Mouse (Mus musculus) CH12.LX (cell line): ENCODE data around the gene Lepr. TPM values are rescaled to one million over a fixed set of nuclear protein-coding genes. Genes with fewer than 3 reads are reported as not detected.
"Not testable (repeated sequence)": the region's sequence is repeated elsewhere in the genome, so short reads cannot be mapped to it uniquely, and the experiment has no call there.

Experiments used
- DNase-seq: peaks from one replicate; pipeline ENCODE4 v3.0.0-alpha.2; 2013; ENCODE audit errors: extremely low read depth
- H3K27ac ChIP-seq: 2 replicates; pipeline ENCODE4 v1.5.1; 2012; ENCODE audit warnings: low read depth, mild to moderate bottlenecking, control low read depth, moderate library complexity; ENCODE audit not compliant: insufficient read depth
- H3K27me3 ChIP-seq: replicated peaks from 2 replicates; pipeline ENCODE3; 2012; ENCODE audit warnings: inconsistent platforms
- H3K36me3 ChIP-seq, 2 experiments: replicated peaks in 1 of 2; 2 replicates each; pipeline versions ENCODE3 to v1.6.1; 2012; ENCODE audit warnings: inconsistent platforms in 1 of 2, low read length in 1 of 2, mild to moderate bottlenecking in 1 of 2, mixed read lengths in 1 of 2, moderate library complexity in 1 of 2; ENCODE audit not compliant: control insufficient read depth in 1 of 2, insufficient read depth in 1 of 2
- H3K4me1 ChIP-seq, 2 experiments: 2 replicates each; pipeline ENCODE4 v1.6.1; 2012; ENCODE audit warnings: inconsistent platforms in 1 of 2, moderate library complexity in 1 of 2; ENCODE audit not compliant: insufficient read depth in 2 of 2, control insufficient read depth in 1 of 2
- H3K4me2 ChIP-seq: 2 replicates; pipeline ENCODE4 v1.6.1; 2012; ENCODE audit warnings: low read depth, mild to moderate bottlenecking, control low read depth; ENCODE audit not compliant: poor library complexity, insufficient read depth, severe bottlenecking
- H3K4me3 ChIP-seq, 3 experiments: fragments of 150-350 bp in 1 of 3; sonication (generic) in 1 of 3; replicated peaks in 1 of 3; 2 replicates each; pipeline versions ENCODE3 to v1.5.1; 2011 to 2012; ENCODE audit warnings: low read depth in 2 of 3, low read length in 2 of 3, mild to moderate bottlenecking in 2 of 3, moderate library complexity in 2 of 3, control low read depth in 1 of 3, improper control_type of control experiment in 1 of 3, inconsistent platforms in 1 of 3, mixed read lengths in 1 of 3; ENCODE audit not compliant: poor library complexity in 1 of 3
- H3K79me2 ChIP-seq: replicated peaks from 2 replicates; pipeline ENCODE4 v1.6.1; 2012; ENCODE audit warnings: mild to moderate bottlenecking, moderate library complexity; ENCODE audit not compliant: control insufficient read depth, poor library complexity, insufficient read depth, severe bottlenecking; ENCODE audit errors: extremely low read depth
- H3K9ac ChIP-seq: 2 replicates; pipeline ENCODE4 v1.6.1; 2012; ENCODE audit warnings: low read depth, mild to moderate bottlenecking, control low read depth, moderate library complexity; ENCODE audit not compliant: insufficient read depth
- H3K9me3 ChIP-seq: replicated peaks from 2 replicates; pipeline ENCODE3; 2012; ENCODE audit warnings: low read length, inconsistent platforms, mixed read lengths
- CHD1 ChIP-seq: IDR thresholded peaks from 2 replicates; pipeline ENCODE4 v1.6.1; 2012; ENCODE audit warnings: low read depth, low read length, improper control_type of control experiment, inconsistent platforms
- CHD2 ChIP-seq: IDR thresholded peaks from 2 replicates; pipeline ENCODE4 v1.6.1; 2011; ENCODE audit warnings: low read length, improper control_type of control experiment
- CTCF ChIP-seq, 2 experiments: IDR thresholded peaks in 1 of 2; conservative IDR thresholded peaks in 1 of 2; 2 replicates each; pipeline ENCODE4 v1.5.1; 2011 to 2012; ENCODE audit warnings: low read depth in 2 of 2, low read length in 2 of 2, improper control_type of control experiment in 1 of 2, inconsistent platforms in 1 of 2, mild to moderate bottlenecking in 1 of 2, moderate library complexity in 1 of 2
- E2F4 ChIP-seq: IDR thresholded peaks from 2 replicates; pipeline ENCODE4 v1.6.1; 2011; ENCODE audit warnings: low read depth, low read length, improper control_type of control experiment; ENCODE audit not compliant: insufficient replicate concordance
- EP300 ChIP-seq: IDR thresholded peaks from 2 replicates; pipeline ENCODE4 v1.6.1; 2011; ENCODE audit warnings: low read length, improper control_type of control experiment
- ETS1 ChIP-seq: conservative IDR thresholded peaks from 2 replicates; pipeline ENCODE4 v1.6.1; 2012; ENCODE audit warnings: low read depth, mild to moderate bottlenecking, inconsistent platforms, low read length, improper control_type of control experiment, moderate library complexity
- IRF4 ChIP-seq: IDR thresholded peaks from 2 replicates; pipeline ENCODE4 v1.6.1; 2014; ENCODE audit warnings: low read depth, mild to moderate bottlenecking, inconsistent platforms, low read length, improper control_type of control experiment
- KAT2A ChIP-seq: IDR thresholded peaks from 2 replicates; pipeline ENCODE4 v1.6.1; 2012; ENCODE audit warnings: low read length, improper control_type of control experiment, inconsistent platforms; ENCODE audit not compliant: insufficient replicate concordance
- MAFK ChIP-seq: IDR thresholded peaks from 2 replicates; pipeline ENCODE4 v1.6.1; 2011; ENCODE audit warnings: low read length, improper control_type of control experiment; ENCODE audit not compliant: insufficient replicate concordance
- MAX ChIP-seq: IDR thresholded peaks from 2 replicates; pipeline ENCODE4 v1.6.1; 2011; ENCODE audit warnings: low read length, improper control_type of control experiment
- MAZ ChIP-seq: IDR thresholded peaks from 2 replicates; pipeline ENCODE4 v1.6.1; 2012; ENCODE audit warnings: low read depth, mild to moderate bottlenecking, inconsistent platforms, low read length, improper control_type of control experiment, moderate library complexity
- MXI1 ChIP-seq: IDR thresholded peaks from 2 replicates; pipeline ENCODE4 v1.6.1; 2011; ENCODE audit warnings: mild to moderate bottlenecking, low read depth, low read length, improper control_type of control experiment
- NRF1 ChIP-seq: IDR thresholded peaks from 2 replicates; pipeline ENCODE4 v1.6.1; 2014; ENCODE audit warnings: low read depth, mild to moderate bottlenecking, inconsistent platforms, low read length, improper control_type of control experiment, moderate library complexity
- PAX5 ChIP-seq: IDR thresholded peaks from 2 replicates; pipeline ENCODE4 v1.6.1; 2012; ENCODE audit warnings: low read length, inconsistent platforms, mixed read lengths
- POLR2A ChIP-seq: IDR thresholded peaks from 2 replicates; pipeline ENCODE4 v1.6.1; 2011; ENCODE audit warnings: low read depth, mild to moderate bottlenecking, improper control_type of control experiment, low read length
- RAD21 ChIP-seq: IDR thresholded peaks from 2 replicates; pipeline ENCODE4 v1.6.1; 2011; ENCODE audit warnings: low read depth, mild to moderate bottlenecking, low read length, improper control_type of control experiment, moderate library complexity
- SIN3A ChIP-seq: IDR thresholded peaks from 2 replicates; pipeline ENCODE4 v1.6.1; 2012; ENCODE audit warnings: low read length, improper control_type of control experiment, inconsistent platforms
- SMC3 ChIP-seq: IDR thresholded peaks from 2 replicates; pipeline ENCODE4 v1.6.1; 2011; ENCODE audit warnings: low read depth, low read length, improper control_type of control experiment
- UBTF ChIP-seq: IDR thresholded peaks from 2 replicates; pipeline ENCODE4 v1.6.1; 2012; ENCODE audit warnings: low read depth, mild to moderate bottlenecking, inconsistent platforms, low read length, improper control_type of control experiment, moderate library complexity
- USF1 ChIP-seq: IDR thresholded peaks from 2 replicates; pipeline ENCODE4 v1.6.1; 2014; ENCODE audit warnings: low read depth, mild to moderate bottlenecking, inconsistent platforms, low read length, improper control_type of control experiment
- USF2 ChIP-seq: conservative IDR thresholded peaks from 2 replicates; pipeline ENCODE4 v1.6.1; 2011; ENCODE audit warnings: low read depth, low read length, improper control_type of control experiment
- ZC3H11A ChIP-seq: IDR thresholded peaks from 2 replicates; pipeline ENCODE4 v1.6.1; 2012; ENCODE audit warnings: low read depth, mild to moderate bottlenecking, inconsistent platforms, low read length, improper control_type of control experiment
- ZKSCAN1 ChIP-seq: IDR thresholded peaks from 2 replicates; pipeline ENCODE4 v1.6.1; 2012; ENCODE audit warnings: low read depth, inconsistent platforms, low read length, improper control_type of control experiment, borderline replicate concordance
- dilution Hi-C: fragments of 300-500 bp; cut with MboI; formaldehyde crosslinking; loops from 2 replicates; pipeline ENCODE4 v1.14.3; 2020; ENCODE audit warnings: low sequenced_read_pairs; ENCODE audit not compliant: extremely low pct_unique_long_range_greater_than_20kb, extremely low pct_ligation_motif_present
- in situ Hi-C: fragments of 300-500 bp; cut with MboI; formaldehyde crosslinking; loops from 3 replicates; pipeline ENCODE4 v1.14.3; 2019; ENCODE audit warnings: low sequenced_read_pairs, low pct_ligation_motif_present, low pct_unique_long_range_greater_than_20kb, mixed read lengths
- polyA plus RNA-seq: library from polyadenylated mRNA; unstranded; fragments of >175 nt; gene quantifications from 2 replicates; pipeline ENCODE4 v1.2.1, GENCODE M21; 2012; ENCODE audit warnings: low read depth; ENCODE audit not compliant: insufficient read length
- total RNA-seq, 2 experiments: library from RNA; depleted of rRNA; stranded (reverse); fragments of 300-350 nt in 1 of 2; fragments of >200 nt in 1 of 2; gene quantifications; 2 replicates each; pipeline ENCODE4 v1.2.3; 2012 to 2014

The Lepr gene
- total and polyA plus RNA-seq, 3 experiments: 0.04 TPM; not detected in 2

GRCm38 (mm10) chr4:101745534-101745933 is 28.3 kb downstream of the Lepr start:
- H3K27ac ChIP-seq: no peak overlapping the region
- in situ Hi-C loops (no loop called here), dilution Hi-C loops (no loop called here)
- no peak for DNase-seq
- H3K36me3 ChIP-seq: no peaks in the 10 kb centered on the region
- H3K9me3 ChIP-seq: no peaks in the 10 kb centered on the region
- no peak overlapping the region for H3K4me3 ChIP-seq
- TF ChIP-seq SMC3: no peak
- TF ChIP-seq USF2: no peak
- TF ChIP-seq MAFK: no peak
- no peak for TF ChIP-seq ZC3H11A
- no peak for TF ChIP-seq MXI1
- TF ChIP-seq CHD1: no peak
- no peak for TF ChIP-seq POLR2A
- H3K4me1 ChIP-seq: no peaks in the 10 kb centered on the region
- no peak overlapping the region for H3K4me2 ChIP-seq
- no peaks in the 10 kb centered on the region for H3K27me3 ChIP-seq
- no peaks in the 10 kb centered on the region for H3K79me2 ChIP-seq
- no peak overlapping the region for H3K9ac ChIP-seq

GRCm38 (mm10) chr4:101760490-101760889 is 43.3 kb downstream of the Lepr start:
- H3K36me3 ChIP-seq: no peaks in the 10 kb centered on the region
- no peak overlapping the region for H3K27ac ChIP-seq
- TF ChIP-seq UBTF (no peak), IRF4 (no peak), ZKSCAN1 (no peak), MXI1 (no peak), SIN3A (no peak), POLR2A (no peak), RAD21 (no peak), E2F4 (no peak), MAX (no peak), CTCF (conservative IDR thresholded peaks at IDR 0.05 in 1 of 2, IDR thresholded peaks at IDR 0.05 in 1 of 2; ENCODE audit: low read depth in 2 of 2, low read length in 2 of 2) (no peak), MAZ (no peak), ETS1 (no peak), USF1 (no peak), NRF1 (no peak), PAX5 (no peak), KAT2A (no peak), CHD2 (no peak), EP300 (no peak)
- no peaks in the 10 kb centered on the region for H3K9me3 ChIP-seq
- no peaks in the 10 kb centered on the region for H3K27me3 ChIP-seq
- dilution Hi-C loops: no loop called here
- no peaks in the 10 kb centered on the region for H3K4me1 ChIP-seq
- H3K79me2 ChIP-seq: no peaks in the 10 kb centered on the region
- no peak overlapping the region for H3K9ac ChIP-seq
- DNase-seq: peak; percentile 2
- H3K4me3 ChIP-seq: no peak overlapping the region
- H3K4me2 ChIP-seq: no peak overlapping the region
- in situ Hi-C loops: no loop called here

GRCm38 (mm10) chr4:101843923-101844322 is 126.7 kb downstream of the Lepr start, which contains the start of gene B020004J07Rik:
TSS of gene B020004J07Rik (minus strand) at chr4:101844023.
- dilution Hi-C loops, H3K79me2 ChIP-seq, H3K36me3 ChIP-seq, H3K4me3 ChIP-seq, H3K9me3 ChIP-seq, H3K4me1 ChIP-seq, H3K9ac ChIP-seq, DNase-seq, H3K27ac ChIP-seq, H3K27me3 ChIP-seq, in situ Hi-C loops, H3K4me2 ChIP-seq: not testable (repeated sequence)
